Mouse (Mus musculus): ENCODE measurements around the gene Rflnb.

GRCm38 (mm10) chr11:75990965-75991835 lies 36.4 kb downstream of the Rflnb start:
- no peak for TF ChIP-seq SIN3A (IDR thresholded peaks at IDR 0.05; ENCODE audit: low read length)
- no peak for TF ChIP-seq POLR2A (IDR thresholded peaks at IDR 0.05; ENCODE audit: low read depth, low read length)
- TF ChIP-seq CTCF (conservative IDR thresholded peaks at IDR 0.05 in 1 of 2, IDR thresholded peaks at IDR 0.05 in 1 of 2; ENCODE audit: low read depth in 2 of 2, low read length in 2 of 2), result peak; percentile 42 to 48; a peak in 3 of 4 replicates
- no peak for TF ChIP-seq ZC3H11A (IDR thresholded peaks at IDR 0.05; ENCODE audit: low read depth, low read length)
- no peak for TF ChIP-seq HCFC1 (IDR thresholded peaks at IDR 0.05; ENCODE audit: low read depth, low read length)
